Mouse (Mus musculus) neural tube, embryonic 12.5 days (tissue): Measurements from ENCODE around the gene Chrm1. TPM values are rescaled to one million over a fixed set of nuclear protein-coding genes. Genes with fewer than 3 reads are reported as not detected.

Experiments
- ATAC-seq: fragments of 200-750 bp; cut with Nextera tagmentation; 2 replicates; pipeline ENCODE4 v1.8.0; 2017; ENCODE audit warnings: low read depth, mild to moderate bottlenecking, moderate TSS enrichment, moderate library complexity; ENCODE audit not compliant: low FRiP score
- H3K27ac ChIP-seq: fragments of 300-500 bp; sonication (generic); 2 replicates; pipeline ENCODE4 v1.5.1; 2016
- H3K27me3 ChIP-seq: fragments of 300-500 bp; sonication (generic); replicated peaks from 2 replicates; pipeline ENCODE4 v1.6.1; 2016; ENCODE audit warnings: mild to moderate bottlenecking
- H3K36me3 ChIP-seq: fragments of 300-500 bp; sonication (generic); 2 replicates; pipeline ENCODE4 v1.6.1; 2016; ENCODE audit warnings: mild to moderate bottlenecking
- H3K4me1 ChIP-seq: fragments of 300-500 bp; sonication (generic); 2 replicates; pipeline ENCODE4 v1.6.1; 2016
- H3K4me2 ChIP-seq: fragments of 300-500 bp; sonication (generic); replicated peaks from 2 replicates; pipeline ENCODE4 v1.6.1; 2016; ENCODE audit warnings: mild to moderate bottlenecking
- H3K4me3 ChIP-seq: fragments of 300-500 bp; sonication (generic); 2 replicates; pipeline ENCODE4 v1.5.1; 2016
- H3K9ac ChIP-seq: fragments of 300-500 bp; sonication (generic); 2 replicates; pipeline ENCODE4 v1.6.1; 2016; ENCODE audit warnings: mild to moderate bottlenecking
- H3K9me3 ChIP-seq: fragments of 300-500 bp; sonication (generic); 2 replicates; pipeline ENCODE4 v1.6.1; 2016; ENCODE audit warnings: mild to moderate bottlenecking
- WGBS: fragments of 180-500 bp; shearing (Covaris S2); methylation state at CpG from one replicate; pipeline ENCODE4 v1.1.7; 2016; 5-methylcytosine and 5-hydroxymethylcytosine counted together
- polyA plus RNA-seq: library from polyadenylated mRNA; unstranded; fragments of >200 nt; fragmentation: Nextera tagmentation; extraction: Ambion mirVana; gene quantifications from 2 replicates; pipeline ENCODE4 v1.2.1, GENCODE M21; 2016

Gene Chrm1
- polyA plus RNA-seq, 1 experiment from 2014 or later: 0.20 TPM

- H3K36me3 ChIP-seq: no peaks in the 10 kb centered on the region
- peak overlapping the region; percentile 58; the same call in 1 of the 2 replicates for H3K9ac ChIP-seq
- peak; percentile 74 for ATAC-seq
- H3K27ac ChIP-seq: no peak overlapping the region
- peak overlapping the region; percentile 89 for H3K4me2 ChIP-seq
- H3K9me3 ChIP-seq: no peaks in the 10 kb centered on the region
- peaks cover 9% of the 10 kb centered on the region; the same call in 1 of the 2 replicates for H3K4me1 ChIP-seq
- peak overlapping the region; percentile 42 for H3K4me3 ChIP-seq
- no peaks in the 10 kb centered on the region; the same call in 1 of the 2 replicates for H3K27me3 ChIP-seq
- WGBS: 3% methylated on average over 11 of the region's 11 CpGs
These were observed 1.3 kb upstream of the Chrm1 start for GRCm38 (mm10) chr19:8662337-8662736.

- H3K27me3 ChIP-seq: no peaks in the 10 kb centered on the region; the same call in 1 of the 2 replicates
- WGBS: 56% methylated on average over 8 of the region's 10 CpGs
- H3K4me3 ChIP-seq: no peak overlapping the region
- no peak for ATAC-seq
- H3K4me2 ChIP-seq: no peak overlapping the region
- H3K27ac ChIP-seq: no peak overlapping the region
- peaks cover 9% of the 10 kb centered on the region; the same call in 1 of the 2 replicates for H3K4me1 ChIP-seq
- no peak overlapping the region for H3K9ac ChIP-seq
- H3K36me3 ChIP-seq: no peaks in the 10 kb centered on the region
- H3K9me3 ChIP-seq: no peaks in the 10 kb centered on the region
These were observed 377 bp downstream of the Chrm1 start for GRCm38 (mm10) chr19:8663911-8664421.

DNA sequence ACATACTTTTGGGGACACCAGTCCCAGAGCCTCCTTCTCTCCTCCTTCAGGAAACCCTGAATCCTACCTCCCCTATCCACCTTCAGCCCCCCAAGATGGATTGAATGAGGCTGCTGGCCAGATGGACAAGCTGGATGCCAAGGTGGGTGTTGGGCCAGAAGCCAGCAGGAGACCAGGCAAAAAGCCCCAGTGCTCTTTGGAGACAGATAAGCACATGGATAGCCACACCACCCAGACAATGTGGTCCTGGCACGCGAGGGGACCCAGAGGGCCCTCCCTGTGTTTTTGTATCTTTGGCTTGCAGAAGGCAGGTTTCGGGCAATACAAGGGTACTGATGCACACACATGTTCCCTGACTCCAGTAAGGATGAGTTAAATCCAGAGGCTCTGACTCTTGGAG, 1.3 kb downstream of the Chrm1 start:
- Histone ChIP-seq H3K9ac (no peak overlapping the region), H3K27ac (no peak overlapping the region), H3K4me3 (no peak overlapping the region), H3K36me3 (no peaks in the 10 kb centered on the region), H3K9me3 (no peaks in the 10 kb centered on the region), H3K27me3 (no peaks in the 10 kb centered on the region; the same call in 1 of the 2 replicates), H3K4me2 (no peak overlapping the region), H3K4me1 (peaks cover 9% of the 10 kb centered on the region; the same call in 1 of the 2 replicates)
- WGBS: 88% methylated on average over 3 of the region's 3 CpGs
- no peak for ATAC-seq

DNA sequence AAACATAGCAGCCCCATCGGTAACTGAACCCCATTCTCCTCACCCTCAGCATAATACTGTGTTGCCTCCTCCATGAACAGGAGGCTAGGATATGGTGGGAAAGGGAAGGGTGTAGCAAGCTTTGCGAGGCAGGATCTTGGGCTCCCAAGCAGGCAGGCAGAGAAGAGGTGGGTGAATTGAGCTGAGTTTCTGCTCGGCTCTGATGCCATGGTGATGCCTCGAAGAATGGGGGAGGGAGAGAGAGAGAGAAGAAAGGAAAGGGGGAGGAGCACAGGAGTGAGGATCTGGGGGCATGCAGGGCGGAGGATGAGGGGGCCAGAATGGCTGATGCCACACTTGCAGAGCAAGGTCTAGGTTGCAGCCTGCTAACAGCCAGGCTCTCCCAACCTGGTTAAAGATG, 2.2 kb downstream of the Chrm1 start:
- Histone ChIP-seq H3K9ac (no peak overlapping the region), H3K27me3 (no peaks in the 10 kb centered on the region; the same call in 1 of the 2 replicates), H3K4me3 (no peak overlapping the region), H3K4me2 (no peak overlapping the region), H3K4me1 (peaks cover 9% of the 10 kb centered on the region; the same call in 1 of the 2 replicates), H3K27ac (no peak overlapping the region), H3K36me3 (no peaks in the 10 kb centered on the region), H3K9me3 (no peaks in the 10 kb centered on the region)
- no peak for ATAC-seq
- 58% methylated on average over 5 of the region's 5 CpGs for WGBS

GRCm38 (mm10) chr19:8672859-8673258, 9.3 kb downstream of the Chrm1 start:
- no peak overlapping the region for H3K4me2 ChIP-seq
- no peaks in the 10 kb centered on the region for H3K27me3 ChIP-seq
- H3K9me3 ChIP-seq: no peaks in the 10 kb centered on the region
- H3K36me3 ChIP-seq: no peaks in the 10 kb centered on the region
- ATAC-seq: no peak
- H3K4me3 ChIP-seq: no peak overlapping the region
- H3K4me1 ChIP-seq: no peaks in the 10 kb centered on the region
- WGBS: 91% methylated on average over 3 of the region's 3 CpGs
- H3K9ac ChIP-seq: no peak overlapping the region
- no peak overlapping the region for H3K27ac ChIP-seq

DNA sequence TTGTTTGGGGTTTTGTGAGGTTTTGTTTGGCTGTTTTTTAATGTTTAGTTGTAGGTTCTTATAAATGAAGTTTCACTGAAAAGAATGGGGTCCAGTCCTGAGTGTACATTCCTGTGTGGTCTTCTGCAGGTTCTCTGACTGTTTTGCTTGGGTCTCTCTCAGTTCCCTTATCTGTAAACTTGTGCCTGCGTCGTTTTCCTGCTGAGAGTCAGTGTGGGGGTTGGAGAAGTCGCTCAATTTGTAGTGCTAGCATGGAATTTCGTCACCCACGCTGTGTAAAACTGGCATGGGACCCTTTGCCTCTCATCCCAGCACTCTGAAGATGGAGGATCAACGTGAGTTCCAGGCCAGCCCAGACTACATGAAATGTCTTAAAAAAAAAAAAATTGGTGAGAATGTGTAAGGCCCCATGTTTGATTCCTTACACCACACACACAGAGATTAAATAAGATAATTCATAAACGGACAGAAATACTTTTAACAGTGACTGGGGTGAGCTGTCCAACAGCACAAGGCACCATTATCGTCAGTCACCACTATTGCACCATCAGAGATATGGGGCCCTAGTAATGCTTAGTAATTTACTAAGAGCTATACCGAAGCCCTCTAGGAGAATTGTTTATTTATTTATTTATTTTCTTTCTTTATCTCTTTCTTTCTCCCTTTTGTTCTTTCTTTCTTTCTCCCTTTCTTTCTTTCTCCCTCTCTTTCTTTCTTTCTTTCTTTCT, 9.9 kb downstream of the Chrm1 start:
- no peak overlapping the region for H3K9ac ChIP-seq
- WGBS: 74% methylated on average over 9 of the region's 9 CpGs
- no peaks in the 10 kb centered on the region for H3K27me3 ChIP-seq
- no peak overlapping the region for H3K27ac ChIP-seq
- no peaks in the 10 kb centered on the region for H3K9me3 ChIP-seq
- no peaks in the 10 kb centered on the region for H3K36me3 ChIP-seq
- no peak overlapping the region for H3K4me2 ChIP-seq
- H3K4me1 ChIP-seq: no peaks in the 10 kb centered on the region
- H3K4me3 ChIP-seq: no peak overlapping the region
- no peak for ATAC-seq

GRCm38 (mm10) chr19:8679031-8679779, 15.6 kb downstream of the Chrm1 start:
- no peak overlapping the region for H3K9ac ChIP-seq
- no peaks in the 10 kb centered on the region for H3K9me3 ChIP-seq
- no peak for ATAC-seq
- no peaks in the 10 kb centered on the region for H3K4me1 ChIP-seq
- no peak overlapping the region for H3K27ac ChIP-seq
- H3K27me3 ChIP-seq: no peaks in the 10 kb centered on the region
- whole genome bisulfite sequencing: 31% methylated on average over 18 of the region's 18 CpGs
- no peaks in the 10 kb centered on the region for H3K36me3 ChIP-seq
- H3K4me3 ChIP-seq: no peak overlapping the region
- H3K4me2 ChIP-seq: 0 out of 2 replicates have a peak overlapping the region, but pooled peaks have one; percentile 1

- H3K27ac ChIP-seq: no peak overlapping the region
- H3K36me3 ChIP-seq: no peaks in the 10 kb centered on the region
- 90% methylated on average over 4 of the region's 4 CpGs for WGBS
- H3K4me2 ChIP-seq: no peak overlapping the region
- no peaks in the 10 kb centered on the region for H3K4me1 ChIP-seq
- no peak overlapping the region for H3K9ac ChIP-seq
- H3K4me3 ChIP-seq: no peak overlapping the region
- H3K27me3 ChIP-seq: no peaks in the 10 kb centered on the region
- H3K9me3 ChIP-seq: no peaks in the 10 kb centered on the region
- no peak for ATAC-seq
These were observed 18.2 kb downstream of the Chrm1 start for GRCm38 (mm10) chr19:8681633-8682362.

- H3K36me3 ChIP-seq: no peaks in the 10 kb centered on the region
- no peaks in the 10 kb centered on the region for H3K9me3 ChIP-seq
- no peaks in the 10 kb centered on the region for H3K27me3 ChIP-seq
- H3K4me2 ChIP-seq: no peak overlapping the region
- no peaks in the 10 kb centered on the region for H3K4me1 ChIP-seq
- no peak overlapping the region for H3K4me3 ChIP-seq
- no peak overlapping the region for H3K27ac ChIP-seq
- H3K9ac ChIP-seq: no peak overlapping the region
- peak; percentile 58 for ATAC-seq
- WGBS: 3% methylated on average over 3 of the region's 3 CpGs
These were observed 19.4 kb downstream of the Chrm1 start for GRCm38 (mm10) chr19:8682996-8683395.

GRCm38 (mm10) chr19:8683627-8684026, 20.0 kb downstream of the Chrm1 start:
- Histone ChIP-seq H3K9me3 (no peaks in the 10 kb centered on the region), H3K9ac (no peak overlapping the region), H3K36me3 (no peaks in the 10 kb centered on the region), H3K4me2 (no peak overlapping the region), H3K4me1 (no peaks in the 10 kb centered on the region), H3K27ac (no peak overlapping the region), H3K27me3 (no peaks in the 10 kb centered on the region), H3K4me3 (no peak overlapping the region)
- WGBS: 77% methylated on average over 2 of the region's 2 CpGs
- ATAC-seq: no peak

DNA sequence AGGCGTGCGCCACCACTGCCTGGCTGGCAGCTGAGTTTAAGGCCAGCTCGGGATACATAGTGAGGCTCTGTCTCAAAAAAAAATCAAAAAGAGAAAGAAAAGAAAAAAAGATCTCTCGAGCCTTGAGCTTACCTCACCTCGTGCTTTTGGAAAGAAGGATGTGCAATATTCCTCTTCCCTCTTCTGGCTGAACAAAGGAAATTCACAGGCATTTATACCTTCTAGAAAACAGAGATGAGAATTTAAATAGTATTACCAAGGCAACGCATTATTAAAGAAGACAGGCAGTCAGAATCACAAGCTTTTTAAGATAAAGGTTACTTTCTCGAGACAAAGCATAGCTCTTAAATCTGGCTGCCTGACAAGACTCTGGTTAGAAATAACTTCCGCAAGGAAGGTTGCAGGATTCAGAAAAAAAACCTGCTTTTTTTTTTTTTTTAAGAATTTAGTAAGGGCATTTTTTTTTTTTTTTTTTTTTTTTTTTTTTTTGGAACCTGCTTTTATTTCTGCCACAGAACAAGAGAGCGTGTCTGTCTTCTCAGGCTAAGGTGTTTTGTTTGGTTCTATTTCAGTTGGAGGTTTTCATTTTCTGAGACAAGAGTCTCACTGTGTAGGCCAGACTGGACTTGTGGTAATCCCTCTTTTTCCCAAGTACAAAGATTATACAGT, 28.4 kb downstream of the Chrm1 start:
- no peaks in the 10 kb centered on the region for H3K36me3 ChIP-seq
- H3K27me3 ChIP-seq: no peaks in the 10 kb centered on the region
- H3K4me2 ChIP-seq: no peak overlapping the region
- no peak overlapping the region for H3K27ac ChIP-seq
- H3K4me3 ChIP-seq: no peak overlapping the region
- no peak overlapping the region for H3K9ac ChIP-seq
- no peaks in the 10 kb centered on the region for H3K4me1 ChIP-seq
- ATAC-seq: no peak
- no peaks in the 10 kb centered on the region for H3K9me3 ChIP-seq
- WGBS: 62% methylated on average over 9 of the region's 9 CpGs
